Mouse (Mus musculus) adrenal gland, postnatal 14 days (tissue): Measurements from ENCODE around the gene Crlf1. TPM values are rescaled to one million over a fixed set of nuclear protein-coding genes. Genes with fewer than 3 reads are reported as not detected.
A peak's percentile ranks its signal among the peaks of the same experiment; 100 is the strongest.
"Not testable (repeated sequence)": the region's sequence is repeated elsewhere in the genome, so short reads cannot be mapped to it uniquely, and the experiment has no call there.

ENCODE experiments used
- DNase-seq: peaks from one replicate; pipeline ENCODE4 v3.0.0; 2021; ENCODE audit warnings: mixed read lengths
- total RNA-seq: library from RNA; stranded (reverse); gene quantifications from 2 replicates; pipeline ENCODE4 v1.2.3, GENCODE M21; 2021

Crlf1 gene
- total RNA-seq, 1 experiment from 2014 or later: not detected

GRCm38 (mm10) chr8:70500386-70501301 lies 7.7 kb downstream of the Crlf1 start:
- DNase-seq: no peak

DNA sequence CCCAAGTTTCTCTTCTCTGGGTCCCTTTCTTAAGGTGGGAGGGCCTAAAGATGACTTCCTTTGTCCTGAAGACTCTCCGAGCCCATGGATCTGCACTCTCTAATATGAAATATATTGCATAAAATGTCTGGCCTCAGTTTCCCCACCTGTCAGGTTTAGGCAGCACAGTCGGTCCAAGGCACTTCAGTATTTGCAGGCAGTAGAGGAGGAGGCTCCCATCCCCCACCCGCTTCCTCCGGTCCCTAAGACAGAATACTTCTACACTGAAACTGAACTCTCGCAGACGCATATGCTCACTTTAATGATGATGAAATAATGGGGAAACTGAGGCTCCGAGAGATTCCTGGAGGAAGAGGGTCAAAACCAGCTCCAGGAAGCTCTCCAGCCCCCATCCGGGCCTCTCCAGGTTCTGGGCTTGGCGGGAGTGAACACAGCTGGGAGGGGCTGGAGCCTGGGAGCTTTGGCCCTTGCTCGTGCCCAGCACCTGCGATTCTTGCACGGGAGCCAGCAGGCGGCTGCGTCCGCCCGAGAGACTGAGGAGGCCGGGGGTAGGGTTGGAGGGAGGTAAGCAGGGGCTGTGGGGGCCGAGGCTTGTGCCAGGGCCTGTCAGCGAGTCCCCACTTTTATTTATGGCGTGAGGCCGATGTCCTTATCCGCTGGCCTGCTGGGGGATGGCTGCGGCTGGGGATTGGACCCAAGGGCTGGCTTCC lies 9.0 kb downstream of the Crlf1 start:
- no peak for DNase-seq

GRCm38 (mm10) chr8:70502540-70502939 lies 9.6 kb downstream of the Crlf1 start:
- no peak for DNase-seq

DNA sequence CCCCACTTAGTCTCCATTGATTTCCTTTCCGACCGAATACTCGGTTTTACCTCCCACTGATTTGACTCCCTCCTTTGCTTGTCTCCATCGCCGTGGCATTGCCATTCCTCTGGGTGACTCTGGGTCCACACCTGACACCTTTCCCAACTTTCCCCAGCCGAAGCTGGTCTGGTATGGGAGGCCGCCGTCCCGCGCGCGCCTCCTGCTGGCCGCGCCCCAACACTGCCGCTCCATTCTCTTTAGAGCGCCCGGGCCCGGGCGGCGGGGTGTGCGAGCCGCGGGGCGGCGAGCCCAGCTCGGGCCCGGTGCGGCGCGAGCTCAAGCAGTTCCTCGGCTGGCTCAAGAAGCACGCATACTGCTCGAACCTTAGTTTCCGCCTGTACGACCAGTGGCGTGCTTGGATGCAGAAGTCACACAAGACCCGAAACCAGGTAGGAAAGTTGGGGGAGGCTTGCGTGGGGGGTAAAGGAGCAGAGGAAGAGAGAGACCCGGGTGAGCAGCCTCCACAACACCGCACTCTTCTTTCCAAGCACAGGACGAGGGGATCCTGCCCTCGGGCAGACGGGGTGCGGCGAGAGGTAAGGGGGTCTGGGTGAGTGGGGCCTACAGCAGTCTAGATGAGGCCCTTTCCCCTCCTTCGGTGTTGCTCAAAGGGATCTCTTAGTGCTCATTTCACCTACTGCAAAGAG lies 10.2 kb downstream of the Crlf1 start:
- peak; percentile 80 for DNase-seq

- DNase-seq: peak; percentile 81
Measured at GRCm38 (mm10) chr8:70504291-70504716, 11.3 kb downstream of the Crlf1 start.

GRCm38 (mm10) chr8:70504851-70505250 lies 11.9 kb downstream of the Crlf1 start:
- DNase-seq: peak; percentile 87

- peak; percentile 43 for DNase-seq
Measured at GRCm38 (mm10) chr8:70505698-70506327, 12.9 kb downstream of the Crlf1 start.

- peak; percentile 96 for DNase-seq
Measured at GRCm38 (mm10) chr8:70506328-70507026, 13.5 kb downstream of the Crlf1 start, which contains the start of gene Rex1bd. Gene Rex1bd (minus strand): TSS chr8:70506752.

- no peak for DNase-seq
Measured at GRCm38 (mm10) chr8:70507027-70507393, 14.1 kb downstream of the Crlf1 start.

- DNase-seq: no peak
Measured at GRCm38 (mm10) chr8:70509281-70509952, 16.5 kb downstream of the Crlf1 start.

- DNase-seq: peak; percentile 98
Measured at GRCm38 (mm10) chr8:70510228-70510915, 17.4 kb downstream of the Crlf1 start, which contains the start of gene Uba52. Gene Uba52 (minus strand): TSS chr8:70510801.

DNA sequence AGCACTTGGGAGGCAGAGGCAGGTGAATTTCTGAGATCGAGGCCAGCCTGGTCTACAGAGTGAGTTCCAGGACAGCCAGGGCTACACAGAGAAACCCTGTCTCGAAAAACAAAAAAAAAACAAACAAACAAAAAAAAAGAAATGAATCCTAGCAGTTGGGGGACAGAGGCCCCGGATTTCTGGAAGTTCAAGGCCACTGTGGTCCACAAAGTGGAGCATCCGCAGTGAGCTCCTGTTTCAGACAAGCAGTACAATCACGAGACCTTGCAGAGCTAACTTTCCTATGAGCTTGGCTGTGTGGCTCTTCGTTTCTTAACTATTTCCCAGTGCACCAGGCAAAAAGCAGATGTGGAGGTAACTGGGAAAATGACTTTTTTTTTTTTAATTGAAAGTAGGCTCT lies 18.2 kb downstream of the Crlf1 start:
- DNase-seq: not testable (repeated sequence)

DNA sequence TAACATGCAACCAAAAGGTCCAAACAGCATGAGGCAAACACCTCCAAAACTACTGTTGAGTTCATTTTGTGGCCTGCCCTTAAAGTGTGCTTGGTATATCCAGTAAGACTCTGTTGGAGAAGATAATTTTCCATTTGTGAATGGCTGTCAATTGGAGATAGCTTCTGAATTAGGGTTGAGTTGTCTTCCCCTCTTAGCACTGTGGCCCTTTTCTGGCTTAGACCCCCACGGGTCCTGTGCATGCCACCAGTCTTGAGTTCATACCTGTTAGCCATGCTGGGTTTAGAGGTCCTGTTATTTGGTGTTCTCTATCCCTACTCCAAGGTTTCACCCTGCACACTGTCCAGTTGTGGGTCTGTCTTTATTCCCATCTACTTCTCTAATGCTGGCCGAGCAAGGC lies 18.8 kb downstream of the Crlf1 start:
- DNase-seq: no peak

GRCm38 (mm10) chr8:70512253-70512903 lies 19.4 kb downstream of the Crlf1 start:
- DNase-seq: no peak

- DNase-seq: peak; percentile 77
Measured at GRCm38 (mm10) chr8:70513441-70513840, 20.5 kb downstream of the Crlf1 start.

GRCm38 (mm10) chr8:70517940-70518643 lies 25.1 kb downstream of the Crlf1 start:
- no peak for DNase-seq

DNA sequence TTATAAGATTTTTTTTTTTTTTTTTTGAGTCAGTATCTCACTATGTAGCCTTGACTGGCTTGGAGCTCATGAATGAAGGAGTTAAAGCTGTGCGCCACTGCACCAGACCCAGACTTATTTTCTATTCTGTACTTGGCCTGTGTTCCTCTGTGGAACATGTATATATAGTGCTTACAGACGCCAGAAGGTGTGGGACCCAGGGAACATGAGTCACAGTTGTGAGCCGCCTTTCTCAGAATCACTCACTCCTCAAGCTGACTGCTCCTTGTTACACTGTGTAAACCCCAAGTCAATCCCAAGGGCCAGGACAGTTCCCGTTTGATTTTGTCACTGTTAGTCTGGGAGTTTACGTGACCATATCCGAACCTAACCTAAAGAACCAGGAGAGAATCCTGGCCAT lies 26.1 kb downstream of the Crlf1 start:
- DNase-seq: no peak

- no peak for DNase-seq
Measured at GRCm38 (mm10) chr8:70519606-70520005, 26.6 kb downstream of the Crlf1 start.
